Mouse (Mus musculus) stomach, embryonic 16.5 days (tissue): ENCODE data around the gene Ddx23. TPM values are rescaled to one million over a fixed set of nuclear protein-coding genes. Genes with fewer than 3 reads are reported as not detected.

Source experiments
- ATAC-seq: fragments of 200-750 bp; cut with Nextera tagmentation; 2 replicates; pipeline ENCODE4 v1.8.0; 2017; ENCODE audit warnings: moderate number of reproducible peaks, moderate TSS enrichment; ENCODE audit not compliant: insufficient read depth, low FRiP score
- H3K27ac ChIP-seq: fragments of 300-500 bp; sonication (generic); 2 replicates; pipeline ENCODE4 v1.5.1; 2014; ENCODE audit warnings: low read length
- H3K27me3 ChIP-seq: fragments of 300-500 bp; sonication (generic); 2 replicates; pipeline ENCODE4 v1.6.1; 2014; ENCODE audit warnings: low read length, control low read depth, mixed read lengths; ENCODE audit not compliant: control insufficient read depth, insufficient read depth
- H3K36me3 ChIP-seq: fragments of 300-500 bp; sonication (generic); 2 replicates; pipeline ENCODE4 v1.6.1; 2014; ENCODE audit warnings: low read length; ENCODE audit not compliant: control insufficient read depth, insufficient read depth
- H3K4me1 ChIP-seq: fragments of 300-500 bp; sonication (generic); 2 replicates; pipeline ENCODE4 v1.6.1; 2014; ENCODE audit warnings: low read length, control low read depth, mixed read lengths; ENCODE audit not compliant: control insufficient read depth, insufficient read depth
- H3K4me2 ChIP-seq: fragments of 300-500 bp; sonication (generic); 2 replicates; pipeline ENCODE4 v1.6.1; 2014; ENCODE audit warnings: low read depth, low read length, mixed read lengths
- H3K4me3 ChIP-seq: fragments of 300-500 bp; sonication (generic); replicated peaks from 2 replicates; pipeline ENCODE4 v1.5.1; 2014; ENCODE audit warnings: mild to moderate bottlenecking, low read length
- H3K9ac ChIP-seq: fragments of 300-500 bp; sonication (generic); 2 replicates; pipeline ENCODE4 v1.6.1; 2014; ENCODE audit warnings: low read length
- H3K9me3 ChIP-seq: fragments of 300-500 bp; sonication (generic); replicated peaks from 2 replicates; pipeline ENCODE4 v1.6.1; 2016; ENCODE audit warnings: low read length, control low read depth; ENCODE audit not compliant: control insufficient read depth
- WGBS: fragments of 180-500 bp; shearing (Covaris S2); extraction: QIAGEN DNeasy Blood & Tissue Kit; methylation state at CpG from one replicate; pipeline ENCODE4 v1.1.7; 2014; 5-methylcytosine and 5-hydroxymethylcytosine counted together
- polyA plus RNA-seq: library from polyadenylated mRNA; unstranded; fragments of >200 nt; fragmentation: Nextera tagmentation; extraction: Ambion mirVana; gene quantifications from 2 replicates; pipeline ENCODE4 v1.2.1, GENCODE M21; 2015

Ddx23 gene
- polyA plus RNA-seq, 1 experiment from 2014 or later, result 18.6 TPM

GRCm38 (mm10) chr15:98691486-98692147 is 28.9 kb upstream of the Ddx23 start:
- no peak for ATAC-seq
- no peaks in the 10 kb centered on the region for H3K9me3 ChIP-seq
- 64% methylated on average over 7 of the region's 7 CpGs for WGBS
- H3K4me2 ChIP-seq, result no peak overlapping the region
- H3K27ac ChIP-seq, result no peak overlapping the region
- no peak overlapping the region for H3K9ac ChIP-seq
- H3K36me3 ChIP-seq, result no peaks in the 10 kb centered on the region
- no peak overlapping the region for H3K4me3 ChIP-seq
- no peaks in the 10 kb centered on the region for H3K27me3 ChIP-seq
- H3K4me1 ChIP-seq, result 0 out of 2 replicates have a peak, but pooled peaks cover 11% of the 10 kb centered on the region

- Histone ChIP-seq H3K9ac (no peak overlapping the region), H3K4me3 (no peak overlapping the region), H3K27me3 (no peaks in the 10 kb centered on the region), H3K4me2 (no peak overlapping the region), H3K9me3 (no peaks in the 10 kb centered on the region), H3K36me3 (no peaks in the 10 kb centered on the region), H3K4me1 (0 out of 2 replicates have a peak, but pooled peaks cover 9% of the 10 kb centered on the region), H3K27ac (no peak overlapping the region)
- WGBS, result 85% methylated on average over 2 of the region's 2 CpGs
- no peak for ATAC-seq
These were observed 27.0 kb upstream of the Ddx23 start for GRCm38 (mm10) chr15:98689682-98690081.

- H3K4me1 ChIP-seq, result no peaks in the 10 kb centered on the region
- H3K4me3 ChIP-seq, result no peak overlapping the region
- WGBS, result 65% methylated on average over 3 of the region's 3 CpGs
- no peaks in the 10 kb centered on the region for H3K9me3 ChIP-seq
- no peak overlapping the region for H3K27ac ChIP-seq
- no peaks in the 10 kb centered on the region for H3K27me3 ChIP-seq
- no peak overlapping the region for H3K9ac ChIP-seq
- no peaks in the 10 kb centered on the region for H3K36me3 ChIP-seq
- H3K4me2 ChIP-seq, result no peak overlapping the region
- ATAC-seq, result no peak
These were observed 23.2 kb upstream of the Ddx23 start for GRCm38 (mm10) chr15:98685926-98686325.

GRCm38 (mm10) chr15:98683746-98684145 is 21.1 kb upstream of the Ddx23 start:
- ATAC-seq, result no peak
- no peaks in the 10 kb centered on the region for H3K27me3 ChIP-seq
- no peak overlapping the region for H3K4me3 ChIP-seq
- H3K9ac ChIP-seq, result no peak overlapping the region
- WGBS, result 78% methylated on average over 1 of the region's 1 CpGs
- H3K4me1 ChIP-seq, result no peaks in the 10 kb centered on the region
- no peak overlapping the region for H3K4me2 ChIP-seq
- no peaks in the 10 kb centered on the region for H3K9me3 ChIP-seq
- H3K36me3 ChIP-seq, result no peaks in the 10 kb centered on the region
- H3K27ac ChIP-seq, result no peak overlapping the region

DNA sequence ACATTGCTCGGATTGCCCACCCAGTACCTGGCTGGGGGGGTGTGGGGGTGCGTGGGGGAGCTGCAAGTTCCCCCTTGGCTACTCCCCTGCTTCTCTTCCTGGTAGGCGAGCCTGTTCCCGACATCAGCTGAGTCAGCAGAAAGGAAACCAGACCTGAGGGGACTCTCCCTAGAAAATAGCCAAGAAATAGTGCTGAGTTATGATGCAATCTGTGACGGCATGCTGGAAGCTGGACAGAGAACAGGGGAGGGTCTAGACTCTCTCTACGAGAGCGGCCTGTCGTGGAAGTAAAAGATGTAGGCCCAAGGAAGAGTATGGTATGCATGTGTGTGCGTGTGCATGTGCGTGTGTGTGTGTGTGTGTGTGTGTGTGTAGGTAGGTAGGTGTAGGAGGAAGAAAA is 20.5 kb upstream of the Ddx23 start:
- Histone ChIP-seq H3K4me1 (no peaks in the 10 kb centered on the region), H3K4me2 (no peak overlapping the region), H3K27me3 (no peaks in the 10 kb centered on the region), H3K36me3 (no peaks in the 10 kb centered on the region), H3K9me3 (no peaks in the 10 kb centered on the region), H3K4me3 (no peak overlapping the region), H3K27ac (no peak overlapping the region), H3K9ac (no peak overlapping the region)
- ATAC-seq, result no peak
- 52% methylated on average over 10 of the region's 10 CpGs for WGBS

DNA sequence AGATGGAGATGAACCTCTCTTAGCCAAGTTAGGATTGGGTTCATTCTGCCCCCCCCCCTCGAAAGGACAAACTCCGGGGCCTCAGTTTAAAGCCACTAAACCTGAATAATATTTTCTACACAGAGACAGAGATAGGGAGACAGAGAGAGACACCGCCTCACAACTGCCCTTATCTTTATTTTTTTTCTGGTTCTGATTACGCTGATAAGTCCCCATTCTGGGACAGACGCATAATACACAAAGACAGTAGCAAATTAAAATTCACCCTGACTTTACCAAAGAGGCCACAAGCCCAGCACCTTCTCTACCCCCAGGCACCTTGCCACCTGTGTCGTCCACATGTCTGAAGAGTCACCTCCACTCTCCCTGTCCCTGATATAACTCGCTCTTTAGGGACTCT is 18.9 kb upstream of the Ddx23 start:
- WGBS, result 74% methylated on average over 7 of the region's 7 CpGs

GRCm38 (mm10) chr15:98680660-98681059 is 18.0 kb upstream of the Ddx23 start:
- Histone ChIP-seq H3K4me1 (peaks cover 12% of the 10 kb centered on the region), H3K27ac (no peak overlapping the region), H3K4me2 (no peak overlapping the region), H3K9ac (no peak overlapping the region), H3K4me3 (no peak overlapping the region), H3K9me3 (no peaks in the 10 kb centered on the region), H3K27me3 (peaks cover 19% of the 10 kb centered on the region), H3K36me3 (no peaks in the 10 kb centered on the region)
- no peak for ATAC-seq
- 81% methylated on average over 8 of the region's 8 CpGs for WGBS

More for the DNA sequence above, 18.9 kb upstream of the Ddx23 start:
- no peaks in the 10 kb centered on the region for H3K36me3 ChIP-seq
- no peak for ATAC-seq
- peaks cover 4% of the 10 kb centered on the region; the same call in 1 of the 2 replicates for H3K4me1 ChIP-seq
- no peak overlapping the region for H3K9ac ChIP-seq
- no peaks in the 10 kb centered on the region for H3K9me3 ChIP-seq
- no peak overlapping the region for H3K4me3 ChIP-seq
- peaks cover 11% of the 10 kb centered on the region for H3K27me3 ChIP-seq
- no peak overlapping the region for H3K4me2 ChIP-seq
- no peak overlapping the region for H3K27ac ChIP-seq

DNA sequence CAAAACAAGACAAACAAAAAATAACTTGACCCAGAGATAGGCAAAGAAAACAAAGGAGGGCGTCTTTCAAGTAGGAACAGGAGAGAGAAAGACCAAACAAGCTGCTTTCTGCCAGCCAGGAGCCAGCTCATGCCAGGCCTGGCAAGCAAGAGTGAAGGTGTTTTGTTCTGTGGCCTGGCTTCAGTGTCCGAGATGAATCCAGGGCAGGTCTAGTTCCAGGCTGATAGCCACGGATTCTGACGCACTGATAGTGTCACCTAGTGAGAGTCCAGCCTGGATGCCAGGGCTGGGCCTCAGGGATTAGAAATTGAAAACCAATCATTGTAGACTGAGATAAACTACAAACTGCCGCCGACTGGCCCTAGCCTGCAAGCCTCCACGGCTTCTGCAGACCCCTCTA is 15.3 kb upstream of the Ddx23 start:
- Histone ChIP-seq H3K4me1 (peaks cover 12% of the 10 kb centered on the region), H3K4me3 (no peak overlapping the region), H3K9ac (no peak overlapping the region), H3K4me2 (no peak overlapping the region), H3K9me3 (no peaks in the 10 kb centered on the region), H3K27me3 (peaks cover 37% of the 10 kb centered on the region), H3K27ac (no peak overlapping the region), H3K36me3 (no peaks in the 10 kb centered on the region)
- 59% methylated on average over 7 of the region's 7 CpGs for WGBS
- ATAC-seq, result no peak

DNA sequence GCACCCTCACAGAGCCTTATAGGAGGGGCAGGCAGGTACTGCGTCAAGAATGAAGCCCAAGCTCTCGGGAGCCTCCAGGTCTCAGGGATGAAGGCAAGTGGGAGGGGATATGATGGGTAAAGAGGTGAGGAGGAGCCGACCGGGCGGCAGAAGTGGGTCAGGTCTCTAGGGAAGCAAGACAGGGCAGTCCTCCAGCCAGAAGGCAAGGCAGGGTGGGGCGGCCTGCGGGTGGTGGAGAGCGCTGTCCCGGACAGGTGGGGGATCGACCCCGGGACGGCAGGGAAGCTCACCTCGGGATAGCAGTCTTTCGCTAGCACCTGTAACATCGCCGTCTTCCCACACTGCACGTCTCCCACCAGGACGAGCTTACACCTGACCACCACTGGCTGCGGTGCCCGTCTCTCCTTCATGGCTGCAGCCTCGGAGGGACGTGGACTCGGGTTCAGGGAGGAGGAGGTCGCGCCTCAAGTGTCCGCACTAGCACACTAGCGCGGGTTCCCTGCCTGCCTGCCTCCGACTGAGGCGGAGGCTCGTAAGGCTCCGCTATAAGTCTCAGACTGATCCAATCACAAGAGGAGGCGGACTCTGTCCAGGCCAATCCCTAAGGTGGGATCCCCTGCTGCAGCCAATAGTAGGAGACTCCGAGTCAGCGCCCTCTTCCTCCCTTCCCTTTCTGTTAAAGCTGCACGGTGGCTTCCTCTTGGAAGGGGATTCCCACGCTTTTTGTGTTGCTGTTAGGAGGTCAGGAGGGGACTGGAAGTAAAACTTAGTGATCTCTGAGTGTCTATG is 14.4 kb upstream of the Ddx23 start, which contains the start of gene Rnd1:
Gene Rnd1, minus strand, starts transcription at position 522 of the 789 bp plus-strand sequence.
- WGBS, result under 1% methylated on average over 35 of the region's 37 CpGs
- peak; percentile 98 for ATAC-seq
- peaks cover 12% of the 10 kb centered on the region for H3K4me1 ChIP-seq
- no peak within 1 kb of the TSS for H3K27ac ChIP-seq
- peaks cover 37% of the 10 kb centered on the region for H3K27me3 ChIP-seq
- no peaks in the 10 kb centered on the region for H3K36me3 ChIP-seq
- peak within 1 kb of the TSS; percentile 19 for H3K9ac ChIP-seq
- H3K4me2 ChIP-seq, result peak within 1 kb of the TSS; percentile 83
- no peaks in the 10 kb centered on the region for H3K9me3 ChIP-seq
- peak within 1 kb of the TSS; percentile 41 for H3K4me3 ChIP-seq
